Mouse (Mus musculus): Measurements from ENCODE around the gene Fyb2. TPM values are rescaled to one million over a fixed set of nuclear protein-coding genes. Genes with fewer than 3 reads are reported as not detected.
A peak's percentile ranks its signal among the peaks of the same experiment; 100 is the strongest.

Gene Fyb2
- polyA plus RNA-seq, 1 experiment from 2014 or later = 1.8 TPM

GRCm38 (mm10) chr4:104905049-104905448, 8.2 kb upstream of the Fyb2 start:
- 85% methylated on average over 6 of the region's 6 CpGs for WGBS (ENCODE audit: insufficient replicate concordance)

GRCm38 (mm10) chr4:104911685-104912084, 1.6 kb upstream of the Fyb2 start:
- 27% methylated on average over 7 of the region's 7 CpGs for WGBS (ENCODE audit: insufficient replicate concordance)
- H3K4me3 ChIP-seq (ENCODE audit: low read depth, low read length) = no peak overlapping the region
- no peak overlapping the region for H3K9ac ChIP-seq (replicated peaks)
- H3K4me2 ChIP-seq (ENCODE audit: low read depth, low read length) = no peak overlapping the region
- H3K27me3 ChIP-seq (ENCODE audit: insufficient read depth, low read length) = no peaks in the 10 kb centered on the region
- H3K4me1 ChIP-seq (ENCODE audit: insufficient read depth) = peaks cover 3% of the 10 kb centered on the region; the same call in 1 of the 2 replicates
- H3K27ac ChIP-seq (ENCODE audit: low read depth) = no peak overlapping the region
- no peaks in the 10 kb centered on the region for H3K36me3 ChIP-seq (replicated peaks; ENCODE audit: insufficient read depth, low read length)
- H3K9me3 ChIP-seq (ENCODE audit: low read length) = no peaks in the 10 kb centered on the region
- TF ChIP-seq EP300 (IDR thresholded peaks at IDR 0.05; ENCODE audit: low read depth) (no peak), CTCF (IDR thresholded peaks at IDR 0.05; ENCODE audit: low read depth) (peak; percentile 90)
- DNase-seq (peak; percentile 85), ATAC-seq (peak; percentile 54; the same call in 1 of the 2 replicates)

More at GRCm38 (mm10) chr4:104905049-104905448, 8.2 kb upstream of the Fyb2 start:
- no peak for DNase-seq
- no peak overlapping the region for H3K27ac ChIP-seq (ENCODE audit: low read depth)
- no peaks in the 10 kb centered on the region for H3K4me1 ChIP-seq (ENCODE audit: insufficient read depth)
- no peaks in the 10 kb centered on the region for H3K9me3 ChIP-seq (ENCODE audit: low read length)
- no peak overlapping the region for H3K9ac ChIP-seq (replicated peaks)
- H3K4me3 ChIP-seq (ENCODE audit: low read depth, low read length) = no peak overlapping the region
- no peak overlapping the region for H3K4me2 ChIP-seq (ENCODE audit: low read depth, low read length)
- TF ChIP-seq CTCF (IDR thresholded peaks at IDR 0.05; ENCODE audit: low read depth) (no peak), EP300 (IDR thresholded peaks at IDR 0.05; ENCODE audit: low read depth) (no peak)
- H3K36me3 ChIP-seq (replicated peaks; ENCODE audit: insufficient read depth, low read length) = no peaks in the 10 kb centered on the region
- no peak for ATAC-seq
- no peaks in the 10 kb centered on the region for H3K27me3 ChIP-seq (ENCODE audit: insufficient read depth, low read length)

- peak; percentile 75 for ATAC-seq
- Histone ChIP-seq H3K36me3 (replicated peaks; ENCODE audit: insufficient read depth, low read length) (no peaks in the 10 kb centered on the region), H3K9ac (replicated peaks) (no peak overlapping the region), H3K27ac (ENCODE audit: low read depth) (no peak overlapping the region), H3K27me3 (ENCODE audit: insufficient read depth, low read length) (no peaks in the 10 kb centered on the region), H3K9me3 (ENCODE audit: low read length) (no peaks in the 10 kb centered on the region), H3K4me1 (ENCODE audit: insufficient read depth) (peaks cover 3% of the 10 kb centered on the region; the same call in 1 of the 2 replicates), H3K4me3 (ENCODE audit: low read depth, low read length) (no peak overlapping the region), H3K4me2 (ENCODE audit: low read depth, low read length) (no peak overlapping the region)
- peak; percentile 47 for DNase-seq
- TF ChIP-seq EP300 (IDR thresholded peaks at IDR 0.05; ENCODE audit: low read depth) = peak; percentile 45; the same call in 1 of the 2 replicates
- TF ChIP-seq CTCF (IDR thresholded peaks at IDR 0.05; ENCODE audit: low read depth) = no peak
- 59% methylated on average over 6 of the region's 6 CpGs for WGBS (ENCODE audit: insufficient replicate concordance)
These were observed 1.5 kb downstream of the Fyb2 start for GRCm38 (mm10) chr4:104914711-104915247.

GRCm38 (mm10) chr4:104918017-104918416, 4.8 kb downstream of the Fyb2 start:
- Histone ChIP-seq H3K4me1 (ENCODE audit: insufficient read depth) (peaks cover 3% of the 10 kb centered on the region; the same call in 1 of the 2 replicates), H3K9ac (replicated peaks) (no peak overlapping the region), H3K27ac (ENCODE audit: low read depth) (no peak overlapping the region), H3K4me2 (ENCODE audit: low read depth, low read length) (no peak overlapping the region), H3K9me3 (ENCODE audit: low read length) (no peaks in the 10 kb centered on the region), H3K27me3 (ENCODE audit: insufficient read depth, low read length) (no peaks in the 10 kb centered on the region), H3K4me3 (ENCODE audit: low read depth, low read length) (no peak overlapping the region), H3K36me3 (replicated peaks; ENCODE audit: insufficient read depth, low read length) (no peaks in the 10 kb centered on the region)
- TF ChIP-seq CTCF (IDR thresholded peaks at IDR 0.05; ENCODE audit: low read depth) (no peak), EP300 (IDR thresholded peaks at IDR 0.05; ENCODE audit: low read depth) (no peak)
- 66% methylated on average over 6 of the region's 6 CpGs for WGBS (ENCODE audit: insufficient replicate concordance)
- DNase-seq (peak; percentile 21), ATAC-seq (peak; percentile 37; the same call in 1 of the 2 replicates)

- Histone ChIP-seq H3K9me3 (ENCODE audit: low read length) (no peaks in the 10 kb centered on the region), H3K4me1 (ENCODE audit: insufficient read depth) (no peaks in the 10 kb centered on the region), H3K9ac (replicated peaks) (no peak overlapping the region), H3K27me3 (ENCODE audit: insufficient read depth, low read length) (no peaks in the 10 kb centered on the region), H3K4me2 (ENCODE audit: low read depth, low read length) (no peak overlapping the region), H3K27ac (ENCODE audit: low read depth) (no peak overlapping the region), H3K4me3 (ENCODE audit: low read depth, low read length) (no peak overlapping the region), H3K36me3 (replicated peaks; ENCODE audit: insufficient read depth, low read length) (no peaks in the 10 kb centered on the region)
- WGBS (ENCODE audit: insufficient replicate concordance) = 84% methylated on average over 5 of the region's 5 CpGs
- TF ChIP-seq CTCF (IDR thresholded peaks at IDR 0.05; ENCODE audit: low read depth) = no peak
- TF ChIP-seq EP300 (IDR thresholded peaks at IDR 0.05; ENCODE audit: low read depth) = no peak
- DNase-seq (no peak), ATAC-seq (no peak)
These were observed 12.1 kb downstream of the Fyb2 start for GRCm38 (mm10) chr4:104925383-104925782.

GRCm38 (mm10) chr4:104929165-104929564, 15.9 kb downstream of the Fyb2 start:
- ATAC-seq (no peak), DNase-seq (no peak)
- Histone ChIP-seq H3K9ac (replicated peaks) (no peak overlapping the region), H3K4me1 (ENCODE audit: insufficient read depth) (no peaks in the 10 kb centered on the region), H3K27me3 (ENCODE audit: insufficient read depth, low read length) (no peaks in the 10 kb centered on the region), H3K9me3 (ENCODE audit: low read length) (no peaks in the 10 kb centered on the region), H3K4me2 (ENCODE audit: low read depth, low read length) (no peak overlapping the region), H3K27ac (ENCODE audit: low read depth) (no peak overlapping the region), H3K36me3 (replicated peaks; ENCODE audit: insufficient read depth, low read length) (no peaks in the 10 kb centered on the region), H3K4me3 (ENCODE audit: low read depth, low read length) (no peak overlapping the region)
- TF ChIP-seq CTCF (IDR thresholded peaks at IDR 0.05; ENCODE audit: low read depth) (no peak), EP300 (IDR thresholded peaks at IDR 0.05; ENCODE audit: low read depth) (no peak)
- WGBS (ENCODE audit: insufficient replicate concordance) = 72% methylated on average over 7 of the region's 7 CpGs

Data from liver, postnatal 0 days (tissue).